Mouse (Mus musculus): ENCODE results near the gene Colq. TPM values are rescaled to one million over a fixed set of nuclear protein-coding genes. Genes with fewer than 3 reads are reported as not detected.

The Colq gene
- 1.8 TPM for polyA plus RNA-seq (2017; shearing (Covaris generic))

GRCm38 (mm10) chr14:31591243-31591642 lies at the start of gene Colq:
TSS of gene Colq (minus strand) at chr14:31591343.

GRCm38 (mm10) chr14:31640346-31640889 lies 49.3 kb upstream of the Colq start, which contains the start of gene Gm49387:
TSS of gene Gm49387 (minus strand) at chr14:31640878.

GRCm38 (mm10) chr14:31494975-31495455 lies 96.1 kb downstream of the Colq start, which contains the start of gene Mettl6:
TSS of gene Mettl6 (minus strand) at chr14:31495040.

GRCm38 (mm10) chr14:31494349-31494974 lies 96.7 kb downstream of the Colq start, which contains the start of gene Eaf1:
TSS of gene Eaf1 (plus strand) at chr14:31494399.

Other genes starting within 250 kb of the Colq start
- gene Sh3bp5, start 155.3 kb downstream of the Colq start, polyA plus RNA-seq (2017; shearing (Covaris generic)): 127 TPM
- 23.8 TPM for gene Eaf1, start 96.9 kb downstream of the Colq start, polyA plus RNA-seq (2017; shearing (Covaris generic))
- 42.8 TPM for gene Mettl6, start 96.3 kb downstream of the Colq start, polyA plus RNA-seq (2017; shearing (Covaris generic))
- not detected for gene Gm49387, start 49.5 kb upstream of the Colq start, polyA plus RNA-seq (2017; shearing (Covaris generic))
- 16.4 TPM for gene Btd, start 49.7 kb upstream of the Colq start, polyA plus RNA-seq (2017; shearing (Covaris generic))
- gene Hacl1, start 49.9 kb upstream of the Colq start, polyA plus RNA-seq (2017; shearing (Covaris generic)): 11.5 TPM
- 20.1 TPM for gene Ankrd28, start 239.3 kb upstream of the Colq start, polyA plus RNA-seq (2017; shearing (Covaris generic))